9 mouse cellular contexts compared by ENCODE assay signal in genomic region chr9:65404331-65405183, GRCm38 (mm10). TPM values are rescaled to one million over a fixed set of nuclear protein-coding genes. Genes with fewer than 3 reads are reported as not detected.
DNase-seq lines count a peak whose midpoint lies in the region; ATAC-seq and TF ChIP-seq lines count a peak whose summit lies in the region.
"Had no signal": no experiment of that assay in that cellular context is flagged by ENCODE, and none has a peak within 500 bp of the region (broad histone marks: within the 10 kb centered on the region; RNA-seq: fewer than 3 reads in every experiment).

No protein-coding gene starts in this region.

- no peak for TF ChIP-seq POLR2A in spleen, adult 2 months (IDR thresholded peaks at IDR 0.05; ENCODE audit: low read depth, low read length)

- H3K27ac ChIP-seq in spleen, adult 2 months (ENCODE audit: insufficient read depth, low read length) = peak overlapping the region; percentile 77
- peak overlapping the region; percentile 37; the same call in 1 of the 2 replicates for H3K27ac ChIP-seq in heart, embryonic 13.5 days (replicated peaks)
- H3K27ac ChIP-seq: limb, embryonic 13.5 days had no signal

- no peak overlapping the region for H3K4me3 ChIP-seq in spleen, adult 2 months (ENCODE audit: extremely low read depth, insufficient read depth, insufficient read length)
- no peak overlapping the region; the same call in 1 of the 2 replicates for H3K4me3 ChIP-seq in heart, embryonic 13.5 days
- H3K4me3 ChIP-seq: limb, embryonic 13.5 days had no signal

- H3K9me3 ChIP-seq in heart, embryonic 13.5 days = no peaks in the 10 kb centered on the region
- H3K9me3 ChIP-seq: limb, embryonic 13.5 days had no signal

- H3K27me3 ChIP-seq in spleen, adult 2 months (ENCODE audit: control insufficient read depth, insufficient read depth, low read length) = no peaks in the 10 kb centered on the region
- H3K27me3 ChIP-seq in heart, embryonic 13.5 days (replicated peaks) = 0 out of 2 replicates have a peak, but pooled peaks cover 8% of the 10 kb centered on the region
- H3K27me3 ChIP-seq: limb, embryonic 13.5 days had no signal

- H3K36me3 ChIP-seq in spleen, adult 2 months (ENCODE audit: control insufficient read depth, insufficient read depth, low read length) = no peaks in the 10 kb centered on the region
- H3K36me3 ChIP-seq in heart, embryonic 13.5 days = no peaks in the 10 kb centered on the region
- H3K36me3 ChIP-seq: limb, embryonic 13.5 days had no signal

- H3K4me2 ChIP-seq in heart, embryonic 13.5 days = peak overlapping the region; percentile 58
- H3K4me2 ChIP-seq: limb, embryonic 13.5 days had no signal

- 36% methylated on average over 15 of the region's 15 CpGs for WGBS in spleen, adult 2 months
- 46% methylated on average over 15 of the region's 15 CpGs for WGBS in heart, embryonic 13.5 days

- ATAC-seq in heart, embryonic 13.5 days (ENCODE audit: extremely low read depth, insufficient number of reproducible peaks, low FRiP score, low TSS enrichment) = no peak
- ATAC-seq in monocyte, adult 5-6 weeks (replicated peaks; ENCODE audit: insufficient number of reproducible peaks, low FRiP score, low TSS enrichment, poor library complexity, severe bottlenecking) = peak; percentile 34; the same call in 1 of the 2 replicates

- no peak for DNase-seq in spleen, adult 2 months (ENCODE audit: low read depth in 1 of 2, low spot score in 2 of 2)
- no peak for DNase-seq in spleen, postnatal 4 days (ENCODE audit: low spot score in 2 of 2)
- peak; percentile 56 for DNase-seq in cerebellum, adult 9-11 months
- peak; percentile 74 to 77 for DNase-seq in layer of hippocampus, postnatal 10 days (ENCODE audit: low spot score in 2 of 2)
- DNase-seq in thymus, postnatal 0 days (ENCODE audit: low spot score) = no peak
- no peak for DNase-seq in spleen, adult 12 weeks (ENCODE audit: low spot score)

- no peaks in the 10 kb centered on the region for H3K4me1 ChIP-seq in spleen, adult 2 months (ENCODE audit: control insufficient read depth, insufficient read depth, insufficient read length)
- H3K4me1 ChIP-seq in heart, embryonic 13.5 days = peaks cover 14% of the 10 kb centered on the region
- H3K4me1 ChIP-seq: limb, embryonic 13.5 days had no signal

- TF ChIP-seq CTCF in spleen, adult 2 months (IDR thresholded peaks at IDR 0.05; ENCODE audit: extremely low read depth, insufficient read depth, insufficient read length, insufficient replicate concordance) = no peak

- 0 out of 2 replicates have a peak overlapping the region, but pooled peaks have one; percentile 28 for H3K9ac ChIP-seq in heart, embryonic 13.5 days
- H3K9ac ChIP-seq: limb, embryonic 13.5 days had no signal

RNA-seq across cellular contexts. Expression of gene Rasl12, which starts 6.3 kb away (rescaled TPM):
- polyA plus RNA-seq in spleen, adult 2 months (2012; rRNA removed) = 4.5 and 4.8 TPM in 2 replicates
- polyA plus RNA-seq in heart, embryonic 13.5 days (2015; fragmentation: Nextera tagmentation; extraction: Ambion mirVana) = 5.0 and 5.2 TPM in 2 replicates
- 1 to 10 TPM; 4.1 to 5.3 TPM for total RNA-seq in layer of hippocampus, postnatal 10 days (2021)
- total RNA-seq in monocyte, adult 5-6 weeks (2017) = 0.95 to 15.8 TPM (median 4.8 TPM) in 3 replicates
- 2.0 and 2.2 TPM in 2 replicates for polyA plus RNA-seq in thymus, postnatal 0 days (2015; fragmentation: Nextera tagmentation; extraction: Ambion mirVana)

RNA-seq across cellular contexts. Expression of gene Kbtbd13, which starts 13.1 kb away (rescaled TPM):
- polyA plus RNA-seq in spleen, adult 2 months (2012; rRNA removed) = 0.05 TPM in 2 replicates
- polyA plus RNA-seq in heart, embryonic 13.5 days (2015; fragmentation: Nextera tagmentation; extraction: Ambion mirVana) = 1.7 and 2.3 TPM in 2 replicates
- total RNA-seq in layer of hippocampus, postnatal 10 days (2021) = under 1 TPM; 0.13 to 0.43 TPM
- 0.29 TPM in 1 of 3 replicates, not detected in the others for total RNA-seq in monocyte, adult 5-6 weeks (2017)
- polyA plus RNA-seq in thymus, postnatal 0 days (2015; fragmentation: Nextera tagmentation; extraction: Ambion mirVana) = 0.37 and 0.55 TPM in 2 replicates

RNA-seq across cellular contexts. Expression of gene Slc51b, which starts 18.2 kb away (rescaled TPM):
- not detected in 2 replicates for polyA plus RNA-seq in spleen, adult 2 months (2012; rRNA removed)
- not detected in 2 replicates for polyA plus RNA-seq in heart, embryonic 13.5 days (2015; fragmentation: Nextera tagmentation; extraction: Ambion mirVana)
- not detected for total RNA-seq in layer of hippocampus, postnatal 10 days (2021)
- not detected in 3 replicates for total RNA-seq in monocyte, adult 5-6 weeks (2017)
- polyA plus RNA-seq in thymus, postnatal 0 days (2015; fragmentation: Nextera tagmentation; extraction: Ambion mirVana) = 0.21 TPM in 1 of 2 replicates, not detected in the other
- polyA plus RNA-seq: limb, embryonic 13.5 days had no signal

RNA-seq across cellular contexts. Expression of gene Mtfmt, which starts 31.0 kb away (rescaled TPM):
- polyA plus RNA-seq in spleen, adult 2 months (2012; rRNA removed) = 7.8 and 9.5 TPM in 2 replicates
- polyA plus RNA-seq in heart, embryonic 13.5 days (2015; fragmentation: Nextera tagmentation; extraction: Ambion mirVana) = 11.8 and 15.9 TPM in 2 replicates
- total RNA-seq in layer of hippocampus, postnatal 10 days (2021) = 10 to 100 TPM; 19.3 to 21.3 TPM
- total RNA-seq in monocyte, adult 5-6 weeks (2017) = 11.0 to 16.0 TPM (median 14.8 TPM) in 3 replicates
- polyA plus RNA-seq in thymus, postnatal 0 days (2015; fragmentation: Nextera tagmentation; extraction: Ambion mirVana) = 19.5 and 23.5 TPM in 2 replicates

RNA-seq across cellular contexts. Expression of gene Ubap1l, which starts 43.7 kb away (rescaled TPM):
- polyA plus RNA-seq in spleen, adult 2 months (2012; rRNA removed) = 0.41 and 0.54 TPM in 2 replicates
- 0.34 TPM in 1 of 2 replicates, not detected in the other for polyA plus RNA-seq in heart, embryonic 13.5 days (2015; fragmentation: Nextera tagmentation; extraction: Ambion mirVana)
- total RNA-seq in layer of hippocampus, postnatal 10 days (2021) = 1 to 10 TPM; 4.6 to 5.3 TPM
- not detected in 3 replicates for total RNA-seq in monocyte, adult 5-6 weeks (2017)
- polyA plus RNA-seq in thymus, postnatal 0 days (2015; fragmentation: Nextera tagmentation; extraction: Ambion mirVana) = 0.12 and 0.22 TPM in 2 replicates

Comparison
In these comparisons a context has a peak if more than half of its experiments do, and no peak if none do; other contexts are left out.
1. DNase-seq: peak in cerebellum, adult 9-11 months (single experiment) and layer of hippocampus, postnatal 10 days (2 of 2); none in spleen, adult 2 months (0 of 2), spleen, postnatal 4 days (0 of 2), thymus, postnatal 0 days (single experiment) and spleen, adult 12 weeks (single experiment).